Mouse (Mus musculus) spleen, adult 12 weeks (tissue): ENCODE measurements around the gene Plpp2.

Source experiments
- DNase-seq: peaks from one replicate; pipeline ENCODE4 v3.0.0; 2022; ENCODE audit warnings: low spot score

Gene Plpp2

GRCm38 (mm10) chr10:79528081-79528480 lies 5.5 kb downstream of the Plpp2 start:
- DNase-seq: no peak

GRCm38 (mm10) chr10:79527453-79527845 lies 6.1 kb downstream of the Plpp2 start:
- DNase-seq: no peak

GRCm38 (mm10) chr10:79526661-79527452 lies 6.7 kb downstream of the Plpp2 start:
- no peak for DNase-seq

- no peak for DNase-seq
Observed at GRCm38 (mm10) chr10:79525456-79526325, 7.9 kb downstream of the Plpp2 start.

- DNase-seq: no peak
Observed at GRCm38 (mm10) chr10:79524433-79524832, 9.2 kb downstream of the Plpp2 start.

- DNase-seq: no peak
Observed at GRCm38 (mm10) chr10:79506709-79507108, 26.9 kb downstream of the Plpp2 start.

GRCm38 (mm10) chr10:79502830-79503644 lies 30.6 kb downstream of the Plpp2 start:
- no peak for DNase-seq

- DNase-seq: no peak
Observed at GRCm38 (mm10) chr10:79496701-79497288, 36.8 kb downstream of the Plpp2 start.

- DNase-seq: no peak
Observed at GRCm38 (mm10) chr10:79495886-79496285, 37.7 kb downstream of the Plpp2 start.
